Mouse (Mus musculus) kidney, postnatal 25 days (tissue): ENCODE results near the gene Upp1.
A peak's percentile ranks its signal among the peaks of the same experiment; 100 is the strongest.
"Not testable (repeated sequence)": the region's sequence is repeated elsewhere in the genome, so short reads cannot be mapped to it uniquely, and the experiment has no call there.

Experiments used
- DNase-seq, 2 experiments: peaks; one replicate each; pipeline ENCODE4 v3.0.0; 2021; ENCODE audit warnings: mixed read lengths in 2 of 2

Upp1 gene

GRCm38 (mm10) chr11:9118050-9118420, at the start of gene Upp1:
Gene Upp1, plus strand, starts transcription at chr11:9118103.
- no peak for DNase-seq

- DNase-seq: no peak
Observed at GRCm38 (mm10) chr11:9076444-9076843, 41.5 kb upstream of the Upp1 start.

- DNase-seq: no peak
Observed at GRCm38 (mm10) chr11:9113189-9113588, 4.7 kb upstream of the Upp1 start.

GRCm38 (mm10) chr11:9115367-9116120, 2.4 kb upstream of the Upp1 start:
- no peak for DNase-seq

GRCm38 (mm10) chr11:9116121-9116520, 1.8 kb upstream of the Upp1 start:
- DNase-seq: no peak

- DNase-seq: no peak
Observed at GRCm38 (mm10) chr11:9116916-9117315, 987 bp upstream of the Upp1 start.

GRCm38 (mm10) chr11:9117358-9118049, 399 bp upstream of the Upp1 start:
- DNase-seq: peak; percentile 75 to 87

GRCm38 (mm10) chr11:9118421-9119121, 668 bp downstream of the Upp1 start:
- peak; percentile 61 to 84 for DNase-seq

GRCm38 (mm10) chr11:9119231-9120020, 1.5 kb downstream of the Upp1 start:
- DNase-seq: no peak

- no peak for DNase-seq
Observed at GRCm38 (mm10) chr11:9122315-9122714, 4.4 kb downstream of the Upp1 start.

- DNase-seq: peak; percentile 56 to 57
Observed at GRCm38 (mm10) chr11:9126373-9127107, 8.6 kb downstream of the Upp1 start.

GRCm38 (mm10) chr11:9128110-9128509, 10.2 kb downstream of the Upp1 start:
- DNase-seq: no peak

- DNase-seq: no peak
Observed at GRCm38 (mm10) chr11:9129528-9129927, 11.6 kb downstream of the Upp1 start.

- DNase-seq: no peak
Observed at GRCm38 (mm10) chr11:9131688-9132087, 13.8 kb downstream of the Upp1 start.

- peak; percentile 38 to 54 for DNase-seq
Observed at GRCm38 (mm10) chr11:9135589-9136246, 17.8 kb downstream of the Upp1 start.

- peak; percentile 73 to 89 for DNase-seq
Observed at GRCm38 (mm10) chr11:9136471-9136870, 18.6 kb downstream of the Upp1 start.

GRCm38 (mm10) chr11:9145113-9145512, 27.2 kb downstream of the Upp1 start:
- DNase-seq: no peak

GRCm38 (mm10) chr11:9146115-9146514, 28.2 kb downstream of the Upp1 start:
- no peak for DNase-seq

GRCm38 (mm10) chr11:9146683-9147082, 28.8 kb downstream of the Upp1 start:
- DNase-seq: no peak

- no peak for DNase-seq
Observed at GRCm38 (mm10) chr11:9148206-9148605, 30.3 kb downstream of the Upp1 start.

- not testable (repeated sequence) for DNase-seq
Observed at GRCm38 (mm10) chr11:9150403-9150802, 32.5 kb downstream of the Upp1 start.

- peak; percentile 43 to 54 for DNase-seq
Observed at GRCm38 (mm10) chr11:9159953-9160352, 42.0 kb downstream of the Upp1 start.
